Mouse (Mus musculus) right cerebral cortex, postnatal 10 days (tissue): ENCODE measurements at regions not wholly inside any gene's neighbourhood (a gene's known extent, or its start where the extent isn't known, plus 50 kb on each side); places are given as distances from the start of the nearest gene placed in this dataset.

ENCODE experiments used
- DNase-seq, 2 experiments: peaks; one replicate each; pipeline ENCODE4 v3.0.0; 2021; ENCODE audit warnings: low spot score in 2 of 2

- peak; percentile 39 to 47 for DNase-seq
Measured at GRCm38 (mm10) chr7:69844631-69845324, 521.8 kb downstream of the Nr2f2 start.

GRCm38 (mm10) chr7:69837379-69837778 lies 529.2 kb downstream of the Nr2f2 start:
- DNase-seq: no peak

DNA sequence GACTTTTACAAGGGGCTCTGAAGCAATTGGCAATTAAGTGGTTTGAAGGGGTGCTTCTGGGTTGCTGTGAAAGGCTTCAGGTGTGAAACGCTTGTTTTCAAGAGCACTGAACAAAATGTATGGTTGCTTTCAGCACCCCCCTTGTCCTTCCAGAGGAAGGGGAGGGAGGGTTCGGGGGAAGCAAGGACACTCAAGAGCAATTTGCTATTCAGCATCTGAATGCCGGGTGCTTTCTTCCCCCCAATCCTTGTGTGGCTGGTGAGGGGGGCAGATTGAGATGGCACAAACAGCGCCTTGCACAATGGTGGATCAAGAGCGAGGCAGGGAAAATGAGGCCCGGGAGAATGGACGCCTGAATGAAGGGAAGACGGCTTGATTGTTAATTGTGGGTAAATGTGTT lies 539.3 kb downstream of the Nr2f2 start:
- no peak for DNase-seq

DNA sequence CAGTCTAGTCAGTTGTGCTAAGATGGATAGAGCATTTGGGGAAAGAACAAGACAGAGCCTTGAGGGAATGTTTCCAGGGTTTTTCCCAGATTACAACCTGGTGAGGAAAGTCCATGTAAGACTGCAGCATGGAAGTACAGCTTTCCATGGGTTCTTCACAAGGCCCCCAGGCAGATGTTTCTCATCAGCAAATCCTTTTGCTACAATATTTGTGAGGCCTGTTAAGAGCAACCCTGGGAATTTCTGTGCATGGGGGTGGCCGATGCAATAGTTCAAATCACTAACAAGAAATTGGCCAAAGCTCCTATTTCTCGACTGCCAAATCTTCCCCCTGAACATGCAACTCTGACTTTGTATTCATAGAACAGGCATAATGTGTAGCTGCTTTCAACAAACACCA lies 546.0 kb downstream of the Nr2f2 start:
- DNase-seq: no peak

- no peak for DNase-seq
Measured at GRCm38 (mm10) chr7:69812301-69812700, 554.2 kb downstream of the Nr2f2 start.

DNA sequence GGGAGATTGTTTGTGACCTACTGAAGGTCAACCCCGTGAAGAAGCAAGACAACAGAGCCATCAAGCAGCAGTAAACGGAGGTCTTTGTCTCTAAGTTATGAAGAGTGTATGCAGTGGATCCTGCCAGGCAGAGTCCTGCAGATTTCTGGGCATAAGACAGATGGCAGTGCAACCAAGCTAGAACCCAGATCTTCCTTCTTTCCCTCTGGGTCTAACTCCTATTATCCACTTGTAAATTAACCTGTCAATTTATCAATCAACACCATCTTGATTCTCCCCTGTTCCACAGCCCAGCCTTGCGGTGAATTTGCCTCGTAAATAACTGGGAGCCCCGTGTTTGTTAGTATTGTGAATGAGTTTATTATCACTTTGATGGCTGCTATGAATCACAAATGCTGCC lies 555.7 kb downstream of the Nr2f2 start:
- DNase-seq: peak; percentile 37

DNA sequence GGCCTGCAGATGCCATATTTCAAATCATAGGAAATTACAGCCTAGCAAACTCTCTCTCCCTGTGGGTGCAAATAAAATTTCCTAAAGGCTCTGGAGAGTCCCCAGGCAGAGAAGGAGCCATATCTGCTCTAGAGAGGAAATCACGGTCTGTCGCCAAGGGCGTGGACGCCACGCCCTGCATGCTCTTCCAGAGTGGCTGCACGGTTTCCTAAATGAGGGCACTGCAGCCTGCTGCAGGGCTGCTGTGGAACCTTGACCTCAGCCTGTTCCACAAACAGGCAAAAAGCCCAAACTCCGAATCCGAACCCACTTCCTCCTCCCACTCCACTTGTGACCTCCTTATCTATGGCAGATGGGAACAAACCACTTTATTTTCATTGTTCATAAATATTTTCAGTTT lies 559.3 kb downstream of the Nr2f2 start:
- DNase-seq: no peak

DNA sequence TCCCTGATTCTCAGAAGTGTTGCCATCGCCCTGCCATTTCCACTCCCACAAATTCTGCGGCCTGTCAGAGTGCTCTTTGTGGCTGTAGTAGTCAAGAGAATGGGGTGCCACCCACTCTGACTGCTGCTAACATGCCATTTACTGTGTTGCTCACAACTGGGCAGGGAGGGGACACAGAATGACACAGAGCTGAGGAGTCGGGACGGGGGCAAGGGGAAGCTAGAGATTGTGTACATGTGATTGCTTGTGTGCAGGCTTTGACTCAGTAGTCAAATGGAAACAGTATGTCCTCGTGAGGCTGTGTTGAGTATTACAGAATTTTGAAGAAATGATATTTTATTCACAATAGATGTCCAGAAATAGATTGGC lies 595.6 kb downstream of the Nr2f2 start:
- no peak for DNase-seq

DNA sequence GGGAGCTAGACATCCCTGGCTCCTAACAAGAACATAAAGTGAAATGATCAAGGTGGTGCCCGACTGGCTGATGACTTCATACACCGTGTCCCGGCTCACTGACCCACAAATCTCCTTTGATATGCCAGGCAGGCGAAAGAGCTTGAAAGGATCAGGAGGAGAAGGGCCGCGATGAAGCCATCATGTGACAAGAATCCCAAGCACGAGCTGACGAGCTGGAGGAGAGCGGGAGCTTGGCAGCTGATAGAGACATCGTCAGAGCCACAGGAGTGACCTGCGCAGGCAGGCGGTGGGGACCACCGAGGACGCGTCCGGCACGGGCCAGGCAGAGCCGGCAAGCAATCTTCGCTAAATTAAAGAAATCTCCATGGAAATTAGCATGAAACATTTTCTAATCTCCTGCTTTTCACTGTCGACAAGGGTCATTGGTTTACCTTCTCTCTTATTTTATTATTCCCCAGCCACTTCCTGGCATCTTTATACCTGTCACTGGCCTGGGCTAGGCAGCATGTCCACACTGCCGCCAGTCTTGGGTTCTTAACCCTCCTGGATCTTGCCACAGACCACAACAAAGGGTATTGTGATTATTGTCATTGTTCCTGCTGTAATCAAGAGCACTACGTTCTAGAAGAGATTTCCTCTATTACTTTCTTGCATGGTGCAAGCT lies 596.1 kb downstream of the Nr2f2 start:
- no peak for DNase-seq

GRCm38 (mm10) chr7:69766451-69766850 lies 600.1 kb downstream of the Nr2f2 start:
- DNase-seq: no peak

DNA sequence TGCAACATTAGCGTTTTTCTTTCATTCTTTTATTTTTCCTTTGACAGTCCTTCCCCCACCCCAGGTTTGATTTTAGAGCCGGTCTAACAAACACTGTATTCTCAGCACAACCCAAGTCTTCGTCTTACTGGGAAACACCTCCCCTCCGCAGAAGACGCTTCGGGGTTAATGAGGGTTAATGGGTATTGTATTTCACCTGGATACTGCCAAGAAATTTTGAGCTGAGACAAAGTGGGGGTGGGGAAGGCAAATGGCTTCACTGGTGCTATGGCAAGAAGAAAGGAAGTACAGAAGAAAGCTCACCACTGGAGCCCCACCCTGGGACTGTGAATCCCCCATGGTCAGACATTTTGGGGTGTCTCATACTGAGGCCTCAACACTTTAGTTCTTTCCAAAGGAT lies 626.0 kb downstream of the Nr2f2 start:
- no peak for DNase-seq

- DNase-seq: no peak
Measured at GRCm38 (mm10) chr7:69738998-69739397, 627.5 kb downstream of the Nr2f2 start.

- DNase-seq: peak in 1 of 2 experiments; percentile 17
Measured at GRCm38 (mm10) chr7:69715081-69715480, 651.5 kb downstream of the Nr2f2 start.

DNA sequence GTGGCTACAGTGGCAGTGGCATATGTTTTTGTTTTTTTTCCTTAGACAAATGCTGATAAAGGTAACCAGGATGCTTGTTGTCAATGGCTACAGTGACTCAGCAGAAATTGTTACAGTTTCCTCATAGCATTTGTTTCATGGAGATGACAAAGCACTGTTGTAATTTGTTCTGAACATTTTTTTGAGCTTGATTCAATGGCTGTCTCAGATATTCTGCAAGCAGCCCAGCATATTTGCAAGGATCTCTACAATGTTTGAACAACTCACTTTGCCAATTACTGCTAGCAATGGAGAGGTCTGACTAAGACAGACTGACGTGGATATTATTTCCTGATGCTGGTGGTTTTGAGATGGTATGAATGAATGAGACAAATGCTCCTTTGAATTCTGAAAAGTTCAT lies 696.3 kb downstream of the Nr2f2 start:
- DNase-seq: no peak

- DNase-seq: no peak
Measured at GRCm38 (mm10) chr7:69655583-69655982, 711.0 kb downstream of the Nr2f2 start.

GRCm38 (mm10) chr7:69645449-69645848 lies 721.1 kb downstream of the Nr2f2 start:
- no peak for DNase-seq

DNA sequence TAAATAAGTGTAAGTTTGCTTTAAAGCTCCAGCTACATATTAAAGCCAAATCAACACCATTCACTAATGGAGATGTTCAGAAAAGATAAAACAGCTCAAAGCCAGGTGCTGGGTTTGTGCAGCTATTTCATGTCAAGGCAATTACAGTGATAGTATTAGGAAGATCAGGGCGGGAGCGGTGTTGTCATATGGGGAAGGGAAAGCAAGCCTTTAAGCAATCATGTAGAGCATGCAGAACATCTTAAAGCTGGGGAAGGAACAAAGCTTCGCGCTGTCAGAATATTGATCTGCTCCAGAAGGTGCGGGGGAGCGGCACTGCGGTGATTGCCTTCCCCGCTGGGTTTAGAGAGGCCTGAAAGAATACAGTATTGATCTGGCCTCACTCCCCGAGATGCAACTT lies 724.9 kb downstream of the Nr2f2 start:
- DNase-seq: peak in 1 of 2 experiments; percentile 16

- DNase-seq: no peak
Measured at GRCm38 (mm10) chr7:69599866-69600265, 766.7 kb downstream of the Nr2f2 start.

DNA sequence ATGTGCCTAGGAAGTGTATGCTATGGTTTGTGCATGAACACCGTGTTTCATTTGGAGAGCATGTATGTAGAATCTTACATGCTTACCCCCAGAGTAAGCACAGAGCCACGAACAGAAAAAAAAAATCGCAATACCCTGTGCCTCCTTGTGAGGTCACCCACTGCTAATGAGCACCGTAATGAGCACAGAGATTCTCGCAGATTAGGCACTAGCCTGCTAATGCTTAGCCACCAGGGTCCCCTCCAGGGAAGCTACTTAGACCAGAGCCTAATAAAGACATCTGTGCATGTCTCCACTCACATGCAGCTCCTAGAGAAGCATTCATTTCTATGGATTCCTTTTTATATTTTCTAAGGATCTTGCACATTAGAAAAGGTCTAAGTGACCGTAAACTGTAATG lies 780.8 kb downstream of the Nr2f2 start:
- DNase-seq: no peak

- no peak for DNase-seq
Measured at GRCm38 (mm10) chr7:69585131-69585530, 781.4 kb downstream of the Nr2f2 start.

DNA sequence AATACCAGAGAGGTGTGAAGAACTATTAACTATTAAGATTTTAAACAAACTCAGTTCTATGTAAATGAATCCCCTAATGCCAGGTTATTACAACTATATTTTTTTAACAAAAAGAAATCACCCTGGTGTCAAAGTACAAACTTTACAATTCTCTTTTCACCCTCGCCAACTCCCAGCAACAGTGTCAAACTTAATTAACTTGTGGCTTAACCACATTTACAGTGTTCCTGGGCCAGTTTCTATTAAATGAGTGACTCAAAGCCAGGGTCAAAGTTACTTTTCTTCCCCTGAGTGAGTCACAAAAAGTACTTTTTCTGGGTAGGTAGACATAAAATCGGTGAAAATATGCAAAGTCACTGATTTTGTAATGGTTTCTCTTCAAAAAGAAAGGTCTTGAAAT lies 782.0 kb downstream of the Nr2f2 start:
- no peak for DNase-seq

DNA sequence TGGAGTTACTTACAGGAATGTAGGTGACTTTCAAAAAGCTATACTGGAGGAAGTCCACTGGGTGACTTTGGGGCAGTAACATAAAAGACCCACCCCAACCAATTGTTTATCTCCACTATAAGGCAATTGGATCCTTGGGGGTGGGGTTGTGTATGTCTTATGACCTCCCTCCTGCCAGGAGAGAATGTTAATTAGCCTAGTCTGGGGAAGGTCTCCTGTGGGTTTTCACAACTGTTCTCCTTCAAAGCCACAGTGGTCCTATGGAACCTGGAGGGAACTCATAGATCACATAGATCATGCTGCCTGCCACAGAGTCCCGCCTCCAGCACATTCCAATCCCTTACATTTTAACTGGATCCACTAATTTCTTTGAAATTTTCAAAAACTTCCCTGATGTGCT lies 782.6 kb downstream of the Nr2f2 start:
- DNase-seq: no peak

DNA sequence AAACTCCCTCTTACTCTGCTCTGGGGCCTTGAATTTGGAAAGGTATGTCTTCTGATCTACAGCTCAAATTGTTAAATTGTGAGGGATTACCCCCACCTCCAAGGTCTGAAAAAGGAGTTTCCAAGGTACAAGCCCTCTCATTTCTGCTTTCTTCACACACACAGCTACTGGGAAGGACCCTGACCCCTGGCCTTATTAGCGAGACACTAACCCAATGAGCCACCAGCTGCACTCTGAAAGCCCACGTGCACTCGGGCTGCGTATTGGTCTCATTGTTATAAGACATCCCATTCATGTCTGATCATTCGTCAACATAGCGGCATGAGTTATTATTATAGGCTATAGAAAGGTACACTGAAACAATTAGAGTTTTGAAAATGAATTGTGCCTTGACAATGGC lies 784.9 kb downstream of the Nr2f2 start:
- no peak for DNase-seq
